Mouse (Mus musculus) E14TG2a.4 (cell line): ENCODE measurements around the gene Calhm3.

Experiments used
- H3K27me3 ChIP-seq: 2 replicates; pipeline ENCODE4 v1.6.1; 2014; ENCODE audit warnings: low read length, control low read depth; ENCODE audit not compliant: insufficient read depth
- H3K36me3 ChIP-seq: 2 replicates; pipeline ENCODE4 v1.6.1; 2014; ENCODE audit warnings: low read length, control low read depth; ENCODE audit not compliant: insufficient read depth
- H3K4me1 ChIP-seq: replicated peaks from 2 replicates; pipeline ENCODE4 v1.6.1; 2014; ENCODE audit warnings: low read depth, low read length, control low read depth
- H3K4me3 ChIP-seq: replicated peaks from 2 replicates; pipeline ENCODE4 v1.5.1; 2014; ENCODE audit warnings: mild to moderate bottlenecking, low read length
- H3K9me3 ChIP-seq: 2 replicates; pipeline ENCODE4 v1.6.1; 2014; ENCODE audit warnings: low read length, control low read depth
- CTCF ChIP-seq: conservative IDR thresholded peaks from 2 replicates; pipeline ENCODE4 v1.5.1; 2014; ENCODE audit warnings: low read length
- NANOG ChIP-seq: IDR thresholded peaks from 2 replicates; pipeline ENCODE4 v1.6.1; 2014; ENCODE audit warnings: borderline replicate concordance, low read length, mixed read lengths
- POU5F1 ChIP-seq: IDR thresholded peaks from 2 replicates; pipeline ENCODE4 v1.6.1; 2014; ENCODE audit warnings: low read length, borderline replicate concordance

The Calhm3 gene

DNA sequence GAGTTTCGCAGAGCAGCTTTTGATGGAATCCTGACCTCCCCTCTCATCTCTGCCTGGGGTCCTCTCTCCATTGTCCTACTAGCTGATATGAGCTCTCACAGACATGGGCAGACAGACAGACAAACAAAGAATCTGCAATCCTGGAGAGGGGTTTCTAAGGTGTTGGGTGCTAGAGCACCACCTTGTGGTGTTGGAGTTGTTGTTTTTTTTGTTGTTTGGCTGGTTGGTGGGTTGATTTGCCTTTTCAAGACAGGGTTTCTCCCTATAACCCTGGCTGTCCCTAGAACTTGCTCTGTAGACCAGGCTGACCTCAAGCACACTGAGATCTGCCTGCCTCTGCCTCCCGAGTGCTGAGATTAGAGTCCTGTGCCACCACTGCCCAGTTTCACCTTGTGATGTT, 17.9 kb upstream of the Calhm3 start:
- Histone ChIP-seq H3K36me3 (no peaks in the 10 kb centered on the region), H3K27me3 (peaks cover 14% of the 10 kb centered on the region), H3K4me1 (peaks cover 61% of the 10 kb centered on the region), H3K9me3 (peaks cover 6% of the 10 kb centered on the region), H3K4me3 (no peak overlapping the region)
- TF ChIP-seq NANOG (no peak), CTCF (peak; percentile 49), POU5F1 (no peak)

DNA sequence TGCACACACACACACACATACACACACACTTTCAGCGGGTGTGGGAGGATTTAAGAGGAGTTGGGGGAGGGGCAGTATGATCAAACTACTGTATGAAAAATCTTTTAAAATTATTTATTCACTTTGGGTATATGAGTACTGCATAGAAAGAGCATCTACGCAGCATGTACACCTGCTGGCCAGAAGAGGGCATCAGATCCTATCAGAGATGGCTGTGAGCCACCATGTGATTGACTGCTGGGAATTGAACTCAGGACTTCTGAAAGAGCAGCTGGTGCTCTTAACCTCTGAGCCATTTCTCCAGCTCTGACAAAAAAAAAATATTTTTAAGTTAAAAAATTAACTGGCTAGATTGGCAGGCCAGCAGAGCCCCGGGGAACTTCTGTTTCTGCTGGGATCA, 17.0 kb upstream of the Calhm3 start:
- Histone ChIP-seq H3K36me3 (no peaks in the 10 kb centered on the region), H3K9me3 (peaks cover 13% of the 10 kb centered on the region), H3K4me1 (peaks cover 51% of the 10 kb centered on the region), H3K4me3 (no peak overlapping the region), H3K27me3 (peaks cover 5% of the 10 kb centered on the region)
- no peak for TF ChIP-seq POU5F1
- TF ChIP-seq CTCF: peak; percentile 40

DNA sequence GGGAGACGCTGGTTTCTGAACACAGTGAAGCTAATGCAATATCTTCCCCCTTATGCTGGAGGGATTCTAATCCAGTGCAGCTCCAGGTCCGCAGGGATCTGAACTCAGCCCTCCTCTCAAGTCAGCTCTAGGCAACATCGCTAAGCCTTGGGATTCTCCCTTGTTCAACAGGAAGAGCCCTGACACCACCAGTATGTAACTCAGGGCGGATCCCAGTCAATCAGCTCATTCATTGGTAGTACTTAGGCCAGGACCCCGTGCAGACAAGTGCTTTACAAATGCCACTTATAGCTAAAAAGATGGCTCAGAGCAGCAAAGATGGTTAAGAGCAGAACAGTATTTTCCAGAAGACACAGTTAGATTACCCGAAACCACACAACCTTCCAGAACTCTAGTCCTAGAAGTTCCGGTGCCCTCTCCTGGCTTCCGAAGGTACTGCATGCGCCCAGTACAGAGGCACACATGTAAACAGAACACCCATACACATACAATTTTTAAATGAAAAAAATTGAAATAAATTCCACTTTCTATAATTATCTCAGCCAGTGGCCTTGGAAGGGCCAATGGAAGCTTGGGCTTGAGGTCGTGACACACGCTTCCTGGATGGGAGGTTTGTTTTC, 11.3 kb upstream of the Calhm3 start:
- H3K4me1 ChIP-seq: peaks cover 26% of the 10 kb centered on the region
- peaks cover 13% of the 10 kb centered on the region for H3K9me3 ChIP-seq
- H3K27me3 ChIP-seq: peaks cover 3% of the 10 kb centered on the region; the same call in 1 of the 2 replicates
- H3K36me3 ChIP-seq: no peaks in the 10 kb centered on the region
- TF ChIP-seq POU5F1 (no peak), CTCF (peak; percentile 98)
- no peak overlapping the region for H3K4me3 ChIP-seq

DNA sequence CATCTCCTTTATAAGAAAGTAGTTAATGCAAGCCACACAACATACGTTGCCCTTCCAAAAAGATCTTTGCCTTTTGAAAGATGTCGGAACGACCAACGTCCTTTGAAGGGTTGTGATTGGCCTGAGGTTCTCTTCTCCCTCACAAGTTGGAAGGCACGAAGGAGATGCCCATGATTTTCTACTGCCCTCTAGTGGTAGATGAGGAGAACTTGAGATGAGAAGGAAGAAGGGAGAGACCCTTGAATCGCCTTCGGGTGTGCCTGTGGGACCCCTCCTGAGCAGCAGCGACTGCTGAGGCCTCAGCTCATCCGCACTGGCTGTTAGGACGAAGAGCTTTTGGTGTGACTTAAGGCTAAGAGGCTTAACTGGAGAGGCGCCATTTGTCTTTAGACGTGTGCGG, 10.7 kb upstream of the Calhm3 start:
- Histone ChIP-seq H3K9me3 (peaks cover 13% of the 10 kb centered on the region), H3K4me1 (peaks cover 29% of the 10 kb centered on the region), H3K36me3 (no peaks in the 10 kb centered on the region), H3K27me3 (no peaks in the 10 kb centered on the region), H3K4me3 (no peak overlapping the region)
- TF ChIP-seq NANOG (no peak), POU5F1 (no peak), CTCF (peak; percentile 67)

DNA sequence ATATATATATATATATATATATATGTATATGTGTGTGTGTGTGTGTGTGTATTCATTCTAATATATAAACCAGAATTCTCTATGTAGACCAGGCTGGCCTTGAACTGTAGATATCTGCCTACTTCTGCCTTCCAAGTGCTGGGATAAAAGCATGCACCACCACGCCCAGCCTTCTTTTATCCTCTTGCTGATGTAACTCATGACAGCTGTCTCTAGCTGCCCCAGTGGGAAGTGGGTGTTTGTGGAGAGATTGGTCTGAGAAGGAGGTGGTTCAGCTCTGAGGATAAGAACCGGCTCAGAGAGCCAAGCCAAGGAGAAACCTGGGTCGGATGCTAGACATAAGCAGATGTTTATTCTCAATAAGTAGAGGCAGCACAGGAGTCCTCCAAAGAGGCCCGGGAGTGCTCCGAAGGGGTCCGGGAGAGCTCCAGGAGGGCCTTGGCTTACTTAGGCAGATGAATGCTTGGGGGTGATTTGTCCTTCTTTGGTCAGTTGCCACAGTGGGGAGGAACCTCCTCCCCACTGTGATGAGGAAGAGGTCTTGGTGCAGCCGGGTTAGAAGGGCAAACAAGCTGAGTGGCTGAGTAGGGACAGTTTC, 10.2 kb upstream of the Calhm3 start:
- H3K27me3 ChIP-seq: no peaks in the 10 kb centered on the region
- no peak for TF ChIP-seq POU5F1
- TF ChIP-seq NANOG: no peak
- no peak for TF ChIP-seq CTCF
- H3K9me3 ChIP-seq: peaks cover 13% of the 10 kb centered on the region
- H3K36me3 ChIP-seq: no peaks in the 10 kb centered on the region
- H3K4me3 ChIP-seq: no peak overlapping the region
- peaks cover 28% of the 10 kb centered on the region for H3K4me1 ChIP-seq

DNA sequence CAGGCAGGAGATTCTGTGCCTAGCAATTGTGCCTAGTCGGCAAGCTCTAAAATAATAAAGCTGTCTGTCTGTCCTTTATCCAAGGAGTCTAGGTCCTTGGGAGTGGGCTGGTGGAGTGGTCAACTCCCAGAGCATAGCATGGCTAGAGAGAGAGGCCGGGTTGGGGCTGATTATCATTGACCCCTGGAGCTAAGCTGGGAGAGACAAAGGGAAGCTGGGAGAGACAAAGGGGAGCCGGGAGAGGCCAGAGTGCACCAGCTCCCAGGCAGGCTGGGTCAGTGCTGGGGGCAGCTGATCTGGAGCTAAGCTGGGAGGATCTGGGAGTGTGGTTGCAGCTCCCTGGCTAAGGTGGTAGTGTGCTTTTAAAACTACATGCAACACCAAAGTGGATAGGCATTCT, 9.2 kb upstream of the Calhm3 start:
- H3K27me3 ChIP-seq: no peaks in the 10 kb centered on the region
- TF ChIP-seq CTCF (no peak), NANOG (no peak), POU5F1 (no peak)
- H3K9me3 ChIP-seq: peaks cover 13% of the 10 kb centered on the region
- no peak overlapping the region for H3K4me3 ChIP-seq
- no peaks in the 10 kb centered on the region for H3K36me3 ChIP-seq
- peaks cover 24% of the 10 kb centered on the region for H3K4me1 ChIP-seq

DNA sequence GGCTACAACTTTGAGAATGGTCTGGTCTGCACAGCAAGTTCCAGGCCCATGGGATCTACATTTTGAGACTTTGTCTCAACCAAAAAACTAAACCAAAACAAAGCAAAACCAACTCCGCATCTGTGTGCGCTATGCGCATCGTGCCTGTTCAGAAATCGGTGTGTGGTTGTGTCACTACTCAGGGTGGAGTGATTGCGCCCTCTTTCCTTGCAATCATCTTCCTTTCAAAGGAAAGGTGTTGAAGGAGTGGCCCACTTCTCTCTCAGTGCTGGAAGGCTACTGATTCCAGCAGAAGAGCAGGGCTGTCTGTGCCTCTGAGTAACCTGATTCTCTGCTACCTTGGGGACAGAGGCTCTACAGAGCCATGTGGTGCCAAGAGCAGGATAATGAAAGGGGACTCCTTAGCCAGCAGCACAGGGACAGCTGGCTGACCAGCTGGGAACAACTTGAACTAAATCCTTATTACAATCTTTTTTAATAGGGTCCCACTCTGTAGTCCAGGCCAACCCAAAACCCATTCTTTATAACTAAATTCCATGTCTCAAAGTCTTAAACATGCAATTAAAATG, 5.7 kb upstream of the Calhm3 start:
- no peak overlapping the region for H3K4me3 ChIP-seq
- no peaks in the 10 kb centered on the region for H3K9me3 ChIP-seq
- no peaks in the 10 kb centered on the region for H3K36me3 ChIP-seq
- no peak for TF ChIP-seq NANOG
- TF ChIP-seq CTCF: 0 out of 2 replicates have a peak, but pooled peaks have one; percentile 5
- H3K27me3 ChIP-seq: no peaks in the 10 kb centered on the region
- peaks cover 24% of the 10 kb centered on the region for H3K4me1 ChIP-seq

DNA sequence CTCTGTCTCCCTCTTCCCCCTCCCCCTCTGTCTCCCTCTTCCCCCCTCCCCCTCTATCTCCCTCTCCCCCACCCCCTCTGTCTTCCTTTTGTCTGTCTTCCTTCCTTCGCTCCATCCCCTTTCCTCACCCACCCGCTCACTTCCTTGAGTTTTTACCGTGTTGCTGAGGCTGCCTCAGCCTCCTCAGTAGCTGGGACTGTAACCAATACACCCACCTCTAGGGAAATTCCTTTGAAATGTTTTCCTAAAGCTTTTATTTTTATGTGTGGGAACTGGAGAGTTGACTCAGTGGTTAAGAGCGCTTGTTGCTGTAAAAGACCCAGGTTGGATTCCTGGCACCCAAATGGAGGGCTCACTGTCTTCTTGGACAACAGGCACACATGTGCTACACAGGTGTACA, 4.1 kb upstream of the Calhm3 start:
- TF ChIP-seq CTCF: no peak
- no peak for TF ChIP-seq NANOG
- no peak for TF ChIP-seq POU5F1
- peaks cover 25% of the 10 kb centered on the region for H3K4me1 ChIP-seq
- no peak overlapping the region for H3K4me3 ChIP-seq
- no peaks in the 10 kb centered on the region for H3K27me3 ChIP-seq
- no peaks in the 10 kb centered on the region for H3K9me3 ChIP-seq
- no peaks in the 10 kb centered on the region for H3K36me3 ChIP-seq

DNA sequence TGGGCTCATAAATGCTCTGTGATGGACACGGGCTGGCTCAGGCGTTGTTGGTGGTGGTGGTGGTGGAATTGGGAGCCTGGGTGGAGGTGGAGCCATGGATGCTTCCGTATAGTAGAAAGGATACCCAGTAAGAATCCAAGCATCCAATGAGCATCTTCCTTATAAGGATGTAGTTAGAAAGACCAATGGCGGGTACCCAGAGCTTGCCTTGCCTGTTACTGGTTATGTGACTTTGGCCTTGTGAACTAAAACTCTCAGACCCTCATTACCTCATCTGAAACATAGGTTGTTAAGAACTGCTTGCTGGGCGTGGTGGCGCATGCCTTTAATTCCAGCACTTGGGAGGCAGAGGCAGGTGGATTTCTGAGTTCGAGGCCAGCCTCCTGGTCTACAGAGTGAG, 3.8 kb downstream of the Calhm3 start:
- no peak overlapping the region for H3K4me3 ChIP-seq
- H3K4me1 ChIP-seq: peaks cover 62% of the 10 kb centered on the region
- H3K9me3 ChIP-seq: no peaks in the 10 kb centered on the region
- peaks cover 13% of the 10 kb centered on the region for H3K27me3 ChIP-seq
- TF ChIP-seq NANOG (no peak), POU5F1 (no peak), CTCF (no peak)
- no peaks in the 10 kb centered on the region for H3K36me3 ChIP-seq
